21 mouse cellular contexts compared by ENCODE assay signal in the genomic region with DNA sequence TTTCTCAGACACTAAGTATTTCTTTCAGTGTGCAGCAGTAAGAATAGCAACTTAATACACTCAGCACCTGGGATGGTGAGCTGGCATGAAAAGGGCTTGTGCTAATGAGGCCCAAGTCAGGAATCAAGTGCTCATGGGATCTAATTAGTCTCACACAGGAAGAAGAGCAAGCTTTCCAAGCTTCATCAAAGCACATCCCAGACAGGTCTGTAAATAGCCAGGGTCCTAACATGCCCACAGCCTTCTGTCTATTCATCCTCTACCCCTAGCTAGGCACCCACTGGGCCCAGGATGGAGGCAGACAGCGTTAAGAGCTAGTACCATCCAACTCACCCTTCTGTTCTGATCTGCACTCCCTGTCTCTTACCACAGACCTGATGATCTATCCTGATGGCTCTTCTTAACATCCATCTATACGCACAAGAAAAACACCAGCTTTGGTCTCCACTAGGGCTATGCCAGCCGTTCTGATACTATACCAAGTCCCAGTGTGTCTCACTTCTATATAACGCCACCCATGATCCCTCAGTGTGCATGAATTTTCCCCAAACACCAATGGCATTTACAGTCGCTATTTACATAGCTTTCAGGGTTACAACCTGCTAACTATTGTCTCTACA.
A peak's percentile ranks its signal among the peaks of the same experiment; 100 is the strongest.
DNase-seq lines count a peak whose midpoint lies in the region; ATAC-seq lines count a peak whose summit lies in the region.
"Had no signal": no experiment of that assay in that cellular context is flagged by ENCODE, and none has a peak within 500 bp of the region (broad histone marks: within the 10 kb centered on the region; RNA-seq: fewer than 3 reads in every experiment).

No protein-coding gene starts in this region.

- H3K4me3 ChIP-seq in embryonic facial prominence, embryonic 14.5 days (ENCODE audit: low read depth, low read length), result no peak overlapping the region
- H3K4me3 ChIP-seq in embryonic facial prominence, embryonic 10.5 days, result no peak overlapping the region
- H3K4me3 ChIP-seq in forebrain, embryonic 16.5 days (replicated peaks; ENCODE audit: low read length), result no peak overlapping the region
- H3K4me3 ChIP-seq in midbrain, embryonic 16.5 days (ENCODE audit: low read depth, low read length), result no peak overlapping the region
- H3K4me3 ChIP-seq: kidney, embryonic 15.5 days; limb, embryonic 13.5 days; liver, embryonic 13.5 days; neural tube, embryonic 15.5 days had no signal

- DNase-seq in embryonic facial prominence, embryonic 14.5 days (ENCODE audit: low spot score), result peak; percentile 26
- DNase-seq in embryonic facial prominence, embryonic 10.5 days (ENCODE audit: low spot score), result no peak
- peak; percentile 45 for DNase-seq in left cerebral cortex, postnatal 4 days
- no peak for DNase-seq in left cerebral cortex, postnatal 10 days (ENCODE audit: extremely low spot score in 1 of 2, low spot score in 2 of 2)
- no peak for DNase-seq in kidney, postnatal 10 days
- no peak for DNase-seq in urinary bladder, postnatal 36 days (ENCODE audit: low spot score in 2 of 2)
- DNase-seq: adrenal gland, postnatal 36 days; embryo, embryonic 11 days; heart, adult 11 months; liver, embryonic 13.5 days; lung, postnatal 36 days; right cerebral cortex, adult 18-20 months; thymus, postnatal 14 days had no signal

- no peak overlapping the region for H3K4me2 ChIP-seq in embryonic facial prominence, embryonic 14.5 days (ENCODE audit: low read depth, low read length)
- H3K4me2 ChIP-seq in forebrain, embryonic 16.5 days (ENCODE audit: low read length), result no peak overlapping the region
- no peak overlapping the region for H3K4me2 ChIP-seq in midbrain, embryonic 16.5 days (ENCODE audit: low read length)
- H3K4me2 ChIP-seq: kidney, embryonic 15.5 days; limb, embryonic 13.5 days; liver, embryonic 13.5 days; lung, embryonic 14.5 days; neural tube, embryonic 15.5 days had no signal

- H3K4me1 ChIP-seq in embryonic facial prominence, embryonic 14.5 days (ENCODE audit: control insufficient read depth, insufficient read depth, low read length), result no peaks in the 10 kb centered on the region
- H3K4me1 ChIP-seq in embryonic facial prominence, embryonic 10.5 days, result no peaks in the 10 kb centered on the region
- no peaks in the 10 kb centered on the region for H3K4me1 ChIP-seq in forebrain, embryonic 16.5 days (replicated peaks; ENCODE audit: control insufficient read depth, insufficient read depth, low read length)
- no peaks in the 10 kb centered on the region; the same call in 1 of the 2 replicates for H3K4me1 ChIP-seq in midbrain, embryonic 16.5 days (ENCODE audit: control insufficient read depth, insufficient read depth, low read length)
- H3K4me1 ChIP-seq: limb, embryonic 13.5 days; liver, embryonic 13.5 days; neural tube, embryonic 15.5 days had no signal

- H3K36me3 ChIP-seq in embryonic facial prominence, embryonic 14.5 days (ENCODE audit: control insufficient read depth, insufficient read depth, low read length), result no peaks in the 10 kb centered on the region
- H3K36me3 ChIP-seq in embryonic facial prominence, embryonic 10.5 days (replicated peaks), result no peaks in the 10 kb centered on the region; the same call in 1 of the 2 replicates
- H3K36me3 ChIP-seq in forebrain, embryonic 16.5 days (ENCODE audit: control insufficient read depth, insufficient read depth), result peaks cover 8% of the 10 kb centered on the region; the same call in 1 of the 2 replicates
- peaks cover 23% of the 10 kb centered on the region for H3K36me3 ChIP-seq in midbrain, embryonic 16.5 days (ENCODE audit: control insufficient read depth, insufficient read depth, low read length)
- H3K36me3 ChIP-seq: kidney, embryonic 15.5 days; limb, embryonic 13.5 days; liver, embryonic 13.5 days had no signal

- intact Hi-C loops in left cerebral cortex, postnatal 4 days (cut with DNase I), result no loop called here
- intact Hi-C loops in left cerebral cortex, postnatal 10 days (cut with DNase I), result no loop called here

- H3K9ac ChIP-seq in embryonic facial prominence, embryonic 14.5 days (ENCODE audit: low read depth, low read length), result no peak overlapping the region
- no peak overlapping the region for H3K9ac ChIP-seq in forebrain, embryonic 16.5 days (replicated peaks; ENCODE audit: low read depth, low read length)
- H3K9ac ChIP-seq in midbrain, embryonic 16.5 days (ENCODE audit: low read depth, low read length), result no peak overlapping the region
- H3K9ac ChIP-seq: kidney, embryonic 15.5 days; limb, embryonic 13.5 days; liver, embryonic 13.5 days; lung, embryonic 14.5 days; neural tube, embryonic 15.5 days had no signal

- ATAC-seq in embryonic facial prominence, embryonic 14.5 days (ENCODE audit: low read depth), result peak; percentile 57; the same call in 1 of the 2 replicates
- ATAC-seq in forebrain, embryonic 16.5 days, result peak; percentile 38; the same call in 1 of the 2 replicates
- ATAC-seq in midbrain, embryonic 16.5 days, result peak; percentile 92
- ATAC-seq: intestine, postnatal 0 days had no signal

- H3K27me3 ChIP-seq in embryonic facial prominence, embryonic 14.5 days (replicated peaks; ENCODE audit: control insufficient read depth, insufficient read depth, low read length), result no peaks in the 10 kb centered on the region
- no peaks in the 10 kb centered on the region for H3K27me3 ChIP-seq in embryonic facial prominence, embryonic 10.5 days (replicated peaks; ENCODE audit: low read depth, poor library complexity, severe bottlenecking)
- no peaks in the 10 kb centered on the region for H3K27me3 ChIP-seq in forebrain, embryonic 16.5 days (replicated peaks; ENCODE audit: control insufficient read depth, insufficient read depth, low read length)
- H3K27me3 ChIP-seq in midbrain, embryonic 16.5 days (ENCODE audit: control insufficient read depth, insufficient read depth, low read depth, low read length), result no peaks in the 10 kb centered on the region
- H3K27me3 ChIP-seq: kidney, embryonic 15.5 days; limb, embryonic 13.5 days; liver, embryonic 13.5 days; neural tube, embryonic 15.5 days had no signal

- 90% methylated on average over 5 of the region's 5 CpGs for WGBS in embryonic facial prominence, embryonic 14.5 days
- 87% methylated on average over 5 of the region's 5 CpGs for WGBS in embryonic facial prominence, embryonic 10.5 days
- WGBS in forebrain, embryonic 16.5 days, result 70% methylated on average over 5 of the region's 5 CpGs
- 72% methylated on average over 5 of the region's 5 CpGs for WGBS in midbrain, embryonic 16.5 days

- H3K27ac ChIP-seq in embryonic facial prominence, embryonic 14.5 days (replicated peaks; ENCODE audit: low read depth, low read length), result no peak overlapping the region
- H3K27ac ChIP-seq in embryonic facial prominence, embryonic 10.5 days (replicated peaks), result no peak overlapping the region
- no peak overlapping the region for H3K27ac ChIP-seq in forebrain, embryonic 16.5 days (ENCODE audit: low read length)
- H3K27ac ChIP-seq in midbrain, embryonic 16.5 days (ENCODE audit: low read length), result peak overlapping the region; percentile 50; the same call in 1 of the 2 replicates
- H3K27ac ChIP-seq: kidney, embryonic 15.5 days; limb, embryonic 13.5 days; liver, embryonic 13.5 days; neural tube, embryonic 15.5 days; stomach, postnatal 0 days had no signal

- H3K9me3 ChIP-seq in embryonic facial prominence, embryonic 14.5 days (ENCODE audit: control insufficient read depth, low read length), result no peaks in the 10 kb centered on the region
- no peaks in the 10 kb centered on the region for H3K9me3 ChIP-seq in embryonic facial prominence, embryonic 10.5 days
- H3K9me3 ChIP-seq in forebrain, embryonic 16.5 days (ENCODE audit: control insufficient read depth, low read length), result no peaks in the 10 kb centered on the region
- H3K9me3 ChIP-seq in midbrain, embryonic 16.5 days (replicated peaks; ENCODE audit: control insufficient read depth, low read length, poor library complexity, severe bottlenecking), result no peaks in the 10 kb centered on the region
- H3K9me3 ChIP-seq: kidney, embryonic 15.5 days; limb, embryonic 13.5 days; liver, embryonic 13.5 days; neural tube, embryonic 15.5 days had no signal

Comparison
In these comparisons a context has a peak if more than half of its experiments do, and no peak if none do; other contexts are left out.
1. DNase-seq: peak in embryonic facial prominence, embryonic 14.5 days (single experiment) and left cerebral cortex, postnatal 4 days (single experiment); none in embryonic facial prominence, embryonic 10.5 days (single experiment), left cerebral cortex, postnatal 10 days (0 of 2), kidney, postnatal 10 days (single experiment) and urinary bladder, postnatal 36 days (0 of 2).
2. ATAC-seq: peak in every context shown above with its lines; median percentile 92 in midbrain, embryonic 16.5 days; 57 in embryonic facial prominence, embryonic 14.5 days; 38 in forebrain, embryonic 16.5 days.